Mouse (Mus musculus) kidney, postnatal 36 days (tissue): ENCODE measurements around the gene Mok.

ENCODE experiments used
- DNase-seq, 2 experiments: peaks; one replicate each; pipeline ENCODE4 v3.0.0; 2021 to 2022; ENCODE audit warnings: mixed read lengths in 2 of 2

The Mok gene

GRCm38 (mm10) chr12:110840348-110841198, at the start of gene Mok:
Mok (minus strand) TSS chr12:110840939.
- DNase-seq, result peak; percentile 94 to 96

GRCm38 (mm10) chr12:110889036-110890020, 48.6 kb upstream of the Mok start, which contains the start of the genes Cinp and Tecpr2:
Cinp (minus strand) TSS chr12:110889145.
Tecpr2 (plus strand) TSS chr12:110889264.
- DNase-seq, result peak; percentile 98 to 99

GRCm38 (mm10) chr12:110888606-110889005, 47.9 kb upstream of the Mok start:
- DNase-seq, result peak in 1 of 2 experiments; percentile 9

GRCm38 (mm10) chr12:110888106-110888505, 47.4 kb upstream of the Mok start:
- no peak for DNase-seq

- peak; percentile 55 to 66 for DNase-seq
Measured at GRCm38 (mm10) chr12:110885251-110885650, 44.5 kb upstream of the Mok start.

- peak in 1 of 2 experiments; percentile 57 for DNase-seq
Measured at GRCm38 (mm10) chr12:110882291-110882690, 41.6 kb upstream of the Mok start.

- no peak for DNase-seq
Measured at GRCm38 (mm10) chr12:110875351-110875750, 34.6 kb upstream of the Mok start.

- DNase-seq, result no peak
Measured at GRCm38 (mm10) chr12:110871247-110871646, 30.5 kb upstream of the Mok start.

- no peak for DNase-seq
Measured at GRCm38 (mm10) chr12:110870107-110870506, 29.4 kb upstream of the Mok start.

GRCm38 (mm10) chr12:110865989-110866388, 25.2 kb upstream of the Mok start:
- peak in 1 of 2 experiments; percentile 16 for DNase-seq

GRCm38 (mm10) chr12:110865571-110865970, 24.8 kb upstream of the Mok start:
- no peak for DNase-seq

- DNase-seq, result no peak
Measured at GRCm38 (mm10) chr12:110864008-110864407, 23.3 kb upstream of the Mok start.

- DNase-seq, result no peak
Measured at GRCm38 (mm10) chr12:110861256-110861655, 20.5 kb upstream of the Mok start.

GRCm38 (mm10) chr12:110860293-110860692, 19.6 kb upstream of the Mok start:
- no peak for DNase-seq

GRCm38 (mm10) chr12:110858681-110859080, 17.9 kb upstream of the Mok start:
- peak in 1 of 2 experiments; percentile 48 for DNase-seq

- no peak for DNase-seq
Measured at GRCm38 (mm10) chr12:110857196-110857595, 16.5 kb upstream of the Mok start.

- DNase-seq, result no peak
Measured at GRCm38 (mm10) chr12:110854786-110855737, 14.3 kb upstream of the Mok start.

- no peak for DNase-seq
Measured at GRCm38 (mm10) chr12:110851923-110852322, 11.2 kb upstream of the Mok start.

GRCm38 (mm10) chr12:110851414-110851813, 10.7 kb upstream of the Mok start:
- DNase-seq, result no peak

- DNase-seq, result peak in 1 of 2 experiments; percentile 75
Measured at GRCm38 (mm10) chr12:110850929-110851256, 10.2 kb upstream of the Mok start.

- DNase-seq, result peak; percentile 89 to 93
Measured at GRCm38 (mm10) chr12:110850010-110850928, 9.5 kb upstream of the Mok start, which contains the start of gene Zfp839. Zfp839 (plus strand) TSS chr12:110850253.
